Mouse (Mus musculus) hindbrain, embryonic 12.5 days (tissue): ENCODE data around the gene Hspe1. TPM values are rescaled to one million over a fixed set of nuclear protein-coding genes. Genes with fewer than 3 reads are reported as not detected.

Experiments used
- ATAC-seq: fragments of 200-750 bp; cut with Nextera tagmentation; 2 replicates; pipeline ENCODE4 v1.8.0; 2017; ENCODE audit warnings: moderate TSS enrichment; ENCODE audit not compliant: low FRiP score
- H3K27ac ChIP-seq: fragments of 300-500 bp; sonication (generic); 2 replicates; pipeline ENCODE4 v1.5.1; 2016; ENCODE audit warnings: mild to moderate bottlenecking
- H3K27me3 ChIP-seq: fragments of 300-500 bp; sonication (generic); 2 replicates; pipeline ENCODE4 v1.6.1; 2016; ENCODE audit warnings: mild to moderate bottlenecking
- H3K36me3 ChIP-seq: fragments of 300-500 bp; sonication (generic); 2 replicates; pipeline ENCODE4 v1.6.1; 2016; ENCODE audit warnings: mild to moderate bottlenecking
- H3K4me1 ChIP-seq: fragments of 300-500 bp; sonication (generic); 2 replicates; pipeline ENCODE4 v1.6.1; 2016
- H3K4me2 ChIP-seq: fragments of 300-500 bp; sonication (generic); replicated peaks from 2 replicates; pipeline ENCODE4 v1.6.1; 2016; ENCODE audit warnings: mild to moderate bottlenecking
- H3K4me3 ChIP-seq: fragments of 300-500 bp; sonication (generic); 2 replicates; pipeline ENCODE4 v1.5.1; 2016; ENCODE audit warnings: mild to moderate bottlenecking
- H3K9ac ChIP-seq: fragments of 300-500 bp; sonication (generic); 2 replicates; pipeline ENCODE4 v1.6.1; 2016; ENCODE audit warnings: mild to moderate bottlenecking, moderate library complexity
- H3K9me3 ChIP-seq: fragments of 300-500 bp; sonication (generic); replicated peaks from 2 replicates; pipeline ENCODE4 v1.6.1; 2016; ENCODE audit warnings: mild to moderate bottlenecking
- WGBS: fragments of 180-500 bp; shearing (Covaris S2); methylation state at CpG from one replicate; pipeline ENCODE4 v1.1.7; 2016; 5-methylcytosine and 5-hydroxymethylcytosine counted together
- polyA plus RNA-seq: library from polyadenylated mRNA; unstranded; fragments of >200 nt; fragmentation: Nextera tagmentation; extraction: Ambion mirVana; gene quantifications from 2 replicates; pipeline ENCODE4 v1.2.1, GENCODE M21; 2016

The Hspe1 gene
- polyA plus RNA-seq, 1 experiment from 2014 or later: 338 TPM

- H3K36me3 ChIP-seq: 0 out of 2 replicates have a peak, but pooled peaks cover 4% of the 10 kb centered on the region
- no peaks in the 10 kb centered on the region for H3K27me3 ChIP-seq
- no peak overlapping the region for H3K4me2 ChIP-seq
- no peak for ATAC-seq
- H3K27ac ChIP-seq: no peak overlapping the region
- peaks cover 20% of the 10 kb centered on the region for H3K4me1 ChIP-seq
- WGBS: 89% methylated on average over 5 of the region's 5 CpGs
- no peaks in the 10 kb centered on the region for H3K9me3 ChIP-seq
- H3K4me3 ChIP-seq: no peak overlapping the region
- no peak overlapping the region for H3K9ac ChIP-seq
These were observed 41.8 kb downstream of the Hspe1 start for GRCm38 (mm10) chr1:55129716-55130115.

- no peaks in the 10 kb centered on the region for H3K27me3 ChIP-seq
- H3K9ac ChIP-seq: peak overlapping the region; percentile 50
- H3K4me3 ChIP-seq: peak overlapping the region; percentile 95
- 73% methylated on average over 10 of the region's 10 CpGs for WGBS
- H3K4me1 ChIP-seq: peaks cover 20% of the 10 kb centered on the region
- H3K36me3 ChIP-seq: 0 out of 2 replicates have a peak, but pooled peaks cover 4% of the 10 kb centered on the region
- H3K27ac ChIP-seq: peak overlapping the region; percentile 99
- H3K4me2 ChIP-seq: peak overlapping the region; percentile 65
- no peak for ATAC-seq
- H3K9me3 ChIP-seq: no peaks in the 10 kb centered on the region
These were observed 42.4 kb downstream of the Hspe1 start for GRCm38 (mm10) chr1:55130190-55130916.

- under 1% methylated on average over 42 of the region's 42 CpGs for WGBS
- H3K36me3 ChIP-seq: 0 out of 2 replicates have a peak, but pooled peaks cover 4% of the 10 kb centered on the region
These were observed 43.0 kb downstream of the Hspe1 start, which contains the start of gene Mob4 for GRCm38 (mm10) chr1:55130943-55131401. Mob4 (plus strand) TSS chr1:55131231.

GRCm38 (mm10) chr1:55131424-55132014, 43.6 kb downstream of the Hspe1 start:
- H3K4me1 ChIP-seq: peaks cover 20% of the 10 kb centered on the region
- H3K9ac ChIP-seq: peak overlapping the region; percentile 98
- H3K27me3 ChIP-seq: no peaks in the 10 kb centered on the region
- H3K27ac ChIP-seq: peak overlapping the region; percentile 99
- peak overlapping the region; percentile 65 for H3K4me2 ChIP-seq
- ATAC-seq: peak; percentile 91
- peak overlapping the region; percentile 95 for H3K4me3 ChIP-seq
- under 1% methylated on average over 38 of the region's 47 CpGs for WGBS
- H3K36me3 ChIP-seq: 0 out of 2 replicates have a peak, but pooled peaks cover 4% of the 10 kb centered on the region
- H3K9me3 ChIP-seq: no peaks in the 10 kb centered on the region

More at GRCm38 (mm10) chr1:55130943-55131401, 43.0 kb downstream of the Hspe1 start, which contains the start of gene Mob4:
- Histone ChIP-seq H3K27me3 (no peaks in the 10 kb centered on the region), H3K4me3 (peak within 1 kb of the TSS; percentile 95), H3K9me3 (no peaks in the 10 kb centered on the region), H3K27ac (peak within 1 kb of the TSS; percentile 99), H3K9ac (peak within 1 kb of the TSS; percentile 98), H3K4me2 (peak within 1 kb of the TSS; percentile 65), H3K4me1 (peaks cover 20% of the 10 kb centered on the region)
- peak; percentile 99 for ATAC-seq

GRCm38 (mm10) chr1:55132308-55132707, 44.4 kb downstream of the Hspe1 start:
- 80% methylated on average over 4 of the region's 4 CpGs for WGBS
- peak overlapping the region; percentile 98 for H3K9ac ChIP-seq

GRCm38 (mm10) chr1:55133173-55133572, 45.2 kb downstream of the Hspe1 start:
- peaks cover 20% of the 10 kb centered on the region for H3K4me1 ChIP-seq
- ATAC-seq: no peak
- 0 out of 2 replicates have a peak, but pooled peaks cover 7% of the 10 kb centered on the region for H3K36me3 ChIP-seq
- H3K27me3 ChIP-seq: no peaks in the 10 kb centered on the region
- no peaks in the 10 kb centered on the region for H3K9me3 ChIP-seq
- WGBS: 68% methylated on average over 2 of the region's 2 CpGs
- no peak overlapping the region for H3K9ac ChIP-seq
- H3K4me2 ChIP-seq: peak overlapping the region; percentile 13
- no peak overlapping the region for H3K4me3 ChIP-seq
- no peak overlapping the region for H3K27ac ChIP-seq

More at GRCm38 (mm10) chr1:55132308-55132707, 44.4 kb downstream of the Hspe1 start:
- Histone ChIP-seq H3K9me3 (no peaks in the 10 kb centered on the region), H3K27me3 (no peaks in the 10 kb centered on the region), H3K27ac (no peak overlapping the region), H3K4me3 (peak overlapping the region; percentile 95), H3K4me2 (peak overlapping the region; percentile 65), H3K36me3 (0 out of 2 replicates have a peak, but pooled peaks cover 4% of the 10 kb centered on the region), H3K4me1 (peaks cover 20% of the 10 kb centered on the region)
- ATAC-seq: no peak

- Histone ChIP-seq H3K9ac (no peak overlapping the region), H3K27ac (no peak overlapping the region), H3K36me3 (peaks cover 11% of the 10 kb centered on the region; the same call in 1 of the 2 replicates), H3K4me1 (peaks cover 20% of the 10 kb centered on the region), H3K4me2 (no peak overlapping the region), H3K27me3 (no peaks in the 10 kb centered on the region), H3K9me3 (no peaks in the 10 kb centered on the region), H3K4me3 (no peak overlapping the region)
- no peak for ATAC-seq
- 98% methylated on average over 3 of the region's 3 CpGs for WGBS
These were observed 46.4 kb downstream of the Hspe1 start for GRCm38 (mm10) chr1:55134301-55134700.

GRCm38 (mm10) chr1:55135846-55136245, 47.9 kb downstream of the Hspe1 start:
- Histone ChIP-seq H3K27me3 (no peaks in the 10 kb centered on the region), H3K36me3 (peaks cover 20% of the 10 kb centered on the region), H3K4me3 (no peak overlapping the region), H3K27ac (no peak overlapping the region), H3K4me1 (peaks cover 16% of the 10 kb centered on the region), H3K4me2 (no peak overlapping the region), H3K9me3 (no peaks in the 10 kb centered on the region), H3K9ac (no peak overlapping the region)
- WGBS: 98% methylated on average over 1 of the region's 1 CpGs
- ATAC-seq: no peak

Other genes starting within 250 kb of the Hspe1 start
- gene Ankrd44, start 161.7 kb upstream of the Hspe1 start, polyA plus RNA-seq: 20.9 and 23.4 TPM in 2 replicates
- 347 and 353 TPM in 2 replicates for gene Sf3b1, start 60.7 kb upstream of the Hspe1 start, polyA plus RNA-seq
- gene Coq10b, start 35.4 kb upstream of the Hspe1 start, polyA plus RNA-seq: 29.8 and 31.4 TPM in 2 replicates
- gene Hspd1, start 111 bp downstream of the Hspe1 start, polyA plus RNA-seq: 304 and 325 TPM in 2 replicates
- 150 and 161 TPM in 2 replicates for gene Mob4, start 43.1 kb downstream of the Hspe1 start, polyA plus RNA-seq
- 13.0 and 13.6 TPM in 2 replicates for gene Rftn2, start 138.7 kb downstream of the Hspe1 start, polyA plus RNA-seq
- 3.2 and 3.6 TPM in 2 replicates for gene Mars2, start 149.0 kb downstream of the Hspe1 start, polyA plus RNA-seq